11 mouse cellular contexts compared by ENCODE assay signal in genomic region chr13:114878667-114879066, GRCm38 (mm10).
"Had no signal": no experiment of that assay in that cellular context is flagged by ENCODE, and none has a peak within 500 bp of the region (broad histone marks: within the 10 kb centered on the region; RNA-seq: fewer than 3 reads in every experiment).

No protein-coding gene starts in this region.

- ATAC-seq: liver, postnatal 0 days had no signal

- DNase-seq: kidney, postnatal 10 days; kidney, postnatal 36 days; left cerebral cortex, postnatal 4 days; liver, postnatal 0 days; lung, embryonic 14.5 days; lung, postnatal 10 days; lung, postnatal 36 days; midbrain, embryonic 14.5 days; thymus, adult 2 months; thymus, postnatal 14 days; thymus, postnatal 4 days had no signal
